Mouse (Mus musculus): ENCODE results near the gene Chst5.

The Chst5 gene

GRCm38 (mm10) chr8:111929648-111930344 is 19.5 kb upstream of the Chst5 start:
- DNase-seq (ENCODE audit: low spot score) = no peak

DNA sequence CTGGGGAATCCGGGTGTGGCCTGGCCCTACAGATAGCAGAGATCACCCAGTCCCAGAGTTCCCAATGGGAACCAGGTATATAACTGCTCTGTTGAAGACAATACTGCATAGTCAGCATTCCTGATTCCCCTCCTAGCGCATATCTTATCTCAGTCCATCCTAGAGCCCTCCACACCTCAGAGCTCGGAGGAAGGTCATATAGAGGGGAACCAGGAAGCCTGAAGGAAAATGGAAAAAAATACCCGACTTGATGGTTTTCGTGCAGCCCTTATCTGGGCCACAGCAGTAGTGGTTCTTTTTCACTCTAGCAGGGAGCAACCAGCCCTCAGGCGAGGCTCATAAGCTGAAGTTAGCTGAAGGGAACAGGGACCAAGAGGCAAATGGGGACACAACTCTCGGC is 14.7 kb upstream of the Chst5 start:
- DNase-seq (ENCODE audit: low spot score) = no peak

DNA sequence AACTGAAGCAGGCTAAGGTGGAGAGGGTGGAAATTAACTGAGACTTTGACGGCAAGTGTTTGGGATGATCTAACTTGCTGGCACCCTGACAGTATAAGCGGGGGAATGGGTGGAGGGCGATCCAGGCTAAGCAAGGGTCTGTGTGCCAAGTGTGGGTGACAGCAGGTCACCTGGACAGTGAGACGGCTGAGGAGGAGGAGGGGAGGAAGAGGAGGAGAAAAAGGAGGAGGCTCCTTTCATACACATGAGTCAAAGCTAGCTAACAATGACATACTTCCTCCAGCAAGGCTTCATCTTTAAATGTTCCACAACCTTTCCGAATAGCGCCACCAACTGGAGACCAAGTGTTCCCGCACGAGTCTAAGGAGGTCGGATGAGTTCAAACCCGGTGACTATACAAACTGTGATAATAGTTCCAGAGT is 13.1 kb upstream of the Chst5 start:
- no peak for DNase-seq (ENCODE audit: low spot score)

DNA sequence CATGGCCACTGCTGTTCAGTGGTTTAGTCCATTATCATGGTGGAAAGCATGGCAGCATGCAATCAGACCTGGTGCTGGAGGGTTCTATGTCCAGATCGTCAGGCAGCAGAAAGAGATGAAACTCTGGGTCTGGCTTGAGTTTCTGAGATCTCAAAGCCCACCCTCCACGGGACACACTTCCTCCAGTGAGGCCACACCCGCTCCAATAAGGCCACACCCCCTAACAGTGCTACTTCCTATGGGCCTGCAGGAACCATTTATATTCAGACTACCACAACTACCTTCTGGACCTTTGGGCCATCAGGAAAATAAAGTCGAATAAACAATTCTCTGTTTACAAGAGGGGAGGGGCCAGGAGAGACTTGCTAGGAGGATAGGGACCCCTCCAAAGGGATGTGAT is 10.7 kb upstream of the Chst5 start:
- no peak for DNase-seq (ENCODE audit: low spot score)

GRCm38 (mm10) chr8:111919663-111920062 is 9.4 kb upstream of the Chst5 start:
- DNase-seq (ENCODE audit: low spot score) = no peak

DNA sequence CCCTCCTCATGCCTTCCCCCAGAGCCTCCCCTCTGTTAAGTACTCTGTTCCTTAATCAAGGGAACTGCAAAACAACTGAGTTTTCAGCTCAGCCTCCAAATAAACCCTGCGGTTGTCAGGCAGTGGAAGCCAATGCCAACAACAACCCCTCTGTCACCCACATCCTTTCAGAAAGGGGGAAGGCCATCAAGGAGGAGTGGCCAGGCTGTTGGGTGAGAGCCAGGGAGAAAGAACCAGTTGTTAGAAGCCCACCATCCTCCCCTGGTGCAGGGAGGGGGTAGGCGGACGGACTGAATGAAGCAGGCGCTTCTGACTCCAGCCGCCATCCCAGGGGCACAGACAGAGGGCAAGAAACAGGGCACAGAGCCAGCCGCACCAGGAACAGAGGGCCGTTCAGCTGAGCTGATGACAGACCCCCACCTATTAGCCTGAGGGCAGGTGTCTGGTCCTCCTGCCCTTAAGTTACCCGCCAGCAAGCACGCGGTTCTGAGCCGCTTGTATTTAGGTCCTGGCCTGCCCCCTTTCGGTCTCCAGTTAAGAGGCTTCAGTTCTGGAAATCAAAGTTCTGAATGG is 2.7 kb upstream of the Chst5 start:
- DNase-seq (ENCODE audit: low spot score) = no peak

- DNase-seq (ENCODE audit: low spot score) = no peak
These were observed 1.3 kb upstream of the Chst5 start for GRCm38 (mm10) chr8:111911572-111911971.

DNA sequence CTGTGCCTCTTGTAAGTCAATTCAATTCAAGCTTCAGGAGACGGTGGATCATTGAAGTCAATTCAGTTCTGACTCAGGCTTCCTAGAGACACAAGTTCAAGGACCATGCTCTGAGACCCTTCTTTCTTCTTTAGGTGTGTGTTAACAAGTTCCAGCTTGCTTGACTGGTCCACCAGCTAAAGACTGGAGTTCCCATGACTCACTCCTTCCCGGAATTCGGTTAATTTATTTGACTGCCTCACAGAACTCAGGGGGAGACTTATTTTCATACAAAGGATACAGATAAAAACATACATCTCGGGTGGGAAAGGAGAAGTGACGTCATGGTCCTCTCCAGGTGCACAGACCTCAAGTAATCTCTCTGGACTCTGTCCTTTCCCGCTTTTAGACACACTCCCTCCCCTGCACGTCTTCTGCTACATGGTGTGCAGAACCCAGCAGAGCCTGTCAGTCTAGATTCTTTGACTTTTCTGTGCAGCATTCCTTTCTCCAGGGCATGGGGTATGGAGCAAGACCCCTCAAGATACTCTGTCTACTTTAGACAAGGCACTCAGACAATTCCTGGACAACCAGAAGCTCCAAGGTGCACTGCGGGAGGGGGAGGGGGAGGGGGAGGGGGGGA is 4.6 kb downstream of the Chst5 start:
- DNase-seq (ENCODE audit: low spot score) = no peak

- DNase-seq (ENCODE audit: low spot score) = no peak
These were observed 8.2 kb downstream of the Chst5 start for GRCm38 (mm10) chr8:111902080-111902479.

DNA sequence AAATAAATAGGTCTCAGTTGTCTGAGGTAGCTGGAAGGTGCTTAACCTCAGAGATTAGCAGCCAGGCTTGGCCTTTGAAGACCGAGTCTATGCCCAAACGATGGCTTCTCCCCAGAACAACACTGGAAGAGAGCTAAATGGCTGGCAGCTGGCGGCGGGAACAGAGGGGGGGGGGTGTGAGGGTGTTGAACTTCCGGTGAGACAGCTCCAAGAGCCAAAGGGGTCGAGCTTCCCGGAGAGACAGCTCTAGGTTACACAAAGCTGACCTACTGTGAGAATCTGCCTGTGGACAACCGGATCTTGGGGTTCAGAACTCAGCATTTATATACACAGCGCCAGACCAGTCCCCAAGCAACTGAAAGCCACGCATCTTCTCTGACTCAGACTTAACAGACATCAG is 11.7 kb downstream of the Chst5 start:
- DNase-seq (ENCODE audit: low spot score) = no peak

- no peak for DNase-seq (ENCODE audit: low spot score)
These were observed 15.3 kb downstream of the Chst5 start for GRCm38 (mm10) chr8:111894955-111895354.

GRCm38 (mm10) chr8:111892615-111893014 is 17.6 kb downstream of the Chst5 start:
- DNase-seq (ENCODE audit: low spot score) = no peak

- no peak for DNase-seq (ENCODE audit: low spot score)
These were observed 18.3 kb downstream of the Chst5 start for GRCm38 (mm10) chr8:111891983-111892382.

DNA sequence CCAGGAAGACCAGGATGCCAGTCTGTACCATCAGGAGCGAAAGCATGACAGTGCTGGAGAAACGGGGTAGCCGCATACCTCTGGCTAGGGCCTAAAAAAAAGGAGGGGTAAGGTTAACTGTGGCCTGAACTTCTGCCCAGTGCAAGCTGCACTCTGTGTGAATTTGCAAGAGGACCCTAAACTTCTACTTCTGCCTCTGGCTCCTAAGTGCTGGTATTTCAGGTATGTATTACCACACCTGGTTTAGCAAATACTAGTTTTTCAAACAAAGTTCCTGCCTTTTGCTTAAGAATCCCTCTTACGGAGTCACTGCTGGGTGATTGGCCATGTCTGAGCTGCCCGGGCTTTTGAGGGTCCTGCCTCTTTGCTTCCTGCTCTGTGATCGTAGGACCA is 19.3 kb downstream of the Chst5 start:
- DNase-seq (ENCODE audit: low spot score) = no peak

GRCm38 (mm10) chr8:111889931-111890910 is 20.0 kb downstream of the Chst5 start:
- DNase-seq (ENCODE audit: low spot score) = no peak

DNA sequence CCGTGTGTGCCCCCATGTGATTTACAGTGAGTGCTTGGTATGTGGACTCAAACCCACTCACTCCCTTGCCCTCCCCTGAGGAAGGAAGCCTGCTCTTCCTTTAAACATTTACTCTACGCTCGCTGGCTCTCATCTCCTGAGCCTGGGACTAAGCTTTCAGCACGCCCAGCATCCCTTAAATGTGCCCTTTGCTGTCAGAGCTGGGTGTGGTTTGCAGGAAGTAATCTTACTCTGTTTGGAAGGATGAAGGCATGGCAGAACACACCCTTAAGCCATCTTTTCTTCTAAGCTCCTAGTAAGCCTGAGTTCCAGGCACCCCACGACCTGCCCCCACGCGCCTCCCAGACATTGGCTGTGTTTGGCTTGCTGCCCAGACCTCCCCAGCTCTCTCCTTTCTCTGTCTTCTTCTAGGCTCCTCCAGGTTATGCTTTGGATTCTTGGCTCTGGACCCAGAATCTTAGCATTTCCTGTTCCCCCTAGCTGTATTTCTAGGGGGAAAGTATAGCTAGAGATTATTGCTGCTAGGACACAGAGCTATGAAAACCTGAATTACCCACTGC is 22.1 kb downstream of the Chst5 start:
- no peak for DNase-seq (ENCODE audit: low spot score)

DNA sequence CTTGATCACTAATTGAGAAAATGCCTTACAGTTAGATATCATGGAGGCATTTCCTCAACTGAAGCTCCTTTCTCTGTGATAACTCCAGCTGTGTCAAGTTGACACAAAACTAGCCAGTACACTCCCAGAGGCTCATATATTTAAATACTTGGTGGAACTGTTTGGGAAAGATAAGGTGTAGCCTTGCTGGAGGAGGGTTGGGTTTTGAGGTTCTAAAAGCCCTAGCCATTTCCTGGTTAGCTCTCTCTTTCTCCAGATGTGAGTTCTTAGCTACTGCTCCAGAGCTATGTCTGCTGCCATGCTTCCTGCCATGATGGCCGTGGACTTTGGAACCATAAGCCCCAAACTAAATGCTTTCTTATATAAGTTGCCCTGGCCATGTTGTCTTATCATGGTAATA is 22.8 kb downstream of the Chst5 start:
- no peak for DNase-seq (ENCODE audit: low spot score)

DNA sequence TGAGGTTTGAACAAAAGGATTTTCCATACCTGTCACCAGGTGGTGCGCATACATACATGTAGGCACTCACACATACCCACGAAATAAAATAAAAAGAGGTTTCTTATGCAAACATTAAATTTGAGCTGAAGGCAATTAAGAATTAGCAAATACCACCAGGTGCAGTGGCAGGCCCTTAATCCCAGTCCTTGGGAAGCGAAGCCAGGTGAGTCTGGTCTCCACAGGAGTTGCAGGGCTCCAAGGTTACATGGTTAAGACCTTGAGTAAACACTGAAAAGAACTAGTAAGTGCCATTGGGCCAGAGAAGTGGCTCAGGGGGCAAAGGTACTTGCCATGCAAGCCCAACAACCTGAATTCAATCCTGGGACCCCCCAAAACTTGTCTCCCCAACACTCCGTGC is 26.6 kb downstream of the Chst5 start:
- DNase-seq (ENCODE audit: low spot score) = no peak

DNA sequence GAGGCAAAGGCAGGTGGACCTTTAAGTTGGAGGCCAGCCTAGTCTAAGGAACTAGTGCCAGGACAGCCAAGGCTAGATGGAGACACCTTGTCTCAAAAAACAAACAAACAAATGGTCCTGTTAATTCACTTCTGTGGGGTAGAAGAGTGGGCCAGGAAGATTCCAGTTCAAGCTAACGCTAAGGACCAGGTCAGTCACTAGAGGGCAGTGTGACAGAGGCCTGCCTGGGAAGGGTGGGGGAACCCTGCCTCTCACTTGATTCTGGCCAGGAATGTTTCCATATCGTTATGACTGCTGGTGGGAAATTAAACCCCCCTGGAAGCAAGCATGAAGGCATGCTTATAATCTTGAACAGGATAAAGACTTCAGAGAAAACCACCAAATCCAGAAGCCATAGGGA is 28.7 kb downstream of the Chst5 start:
- no peak for DNase-seq (ENCODE audit: low spot score)

DNA sequence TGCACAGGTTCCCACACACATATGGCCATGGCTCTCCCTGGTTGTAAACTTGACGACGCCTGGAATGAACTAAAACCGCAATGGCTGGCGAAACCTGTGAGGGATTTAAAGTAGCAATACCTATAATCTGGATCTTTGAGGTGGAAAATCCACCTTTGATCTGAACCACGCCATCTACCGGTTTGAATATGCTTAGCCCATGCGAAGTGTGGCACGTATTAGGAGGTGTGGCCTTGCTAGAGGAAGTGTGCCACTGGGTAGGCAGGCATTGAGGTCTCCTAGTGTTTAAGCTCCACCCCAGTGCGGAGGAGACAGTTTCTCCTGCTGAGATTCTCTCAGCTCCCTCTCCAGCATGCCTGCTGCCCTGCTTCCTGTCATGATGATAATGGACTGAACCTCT is 32.5 kb downstream of the Chst5 start:
- DNase-seq (ENCODE audit: low spot score) = no peak

GRCm38 (mm10) chr8:111876355-111876948 is 33.8 kb downstream of the Chst5 start, which contains the start of gene Tmem170:
TSS of gene Tmem170 (minus strand) at chr8:111876750.
- DNase-seq (ENCODE audit: low spot score) = peak; percentile 99

- DNase-seq (ENCODE audit: low spot score) = no peak
These were observed 34.5 kb downstream of the Chst5 start for GRCm38 (mm10) chr8:111875758-111876157.

Data from layer of hippocampus, adult 9-10 months (tissue).